Mouse (Mus musculus) R1 (cell line): ENCODE results near the gene Fam161a.
A peak's percentile ranks its signal among the peaks of the same experiment; 100 is the strongest.

Experiments used
- DNase-seq: peaks from one replicate; pipeline ENCODE4 v3.0.0-alpha.2; 2018; ENCODE audit warnings: low read depth, low spot score

Fam161a gene

DNA sequence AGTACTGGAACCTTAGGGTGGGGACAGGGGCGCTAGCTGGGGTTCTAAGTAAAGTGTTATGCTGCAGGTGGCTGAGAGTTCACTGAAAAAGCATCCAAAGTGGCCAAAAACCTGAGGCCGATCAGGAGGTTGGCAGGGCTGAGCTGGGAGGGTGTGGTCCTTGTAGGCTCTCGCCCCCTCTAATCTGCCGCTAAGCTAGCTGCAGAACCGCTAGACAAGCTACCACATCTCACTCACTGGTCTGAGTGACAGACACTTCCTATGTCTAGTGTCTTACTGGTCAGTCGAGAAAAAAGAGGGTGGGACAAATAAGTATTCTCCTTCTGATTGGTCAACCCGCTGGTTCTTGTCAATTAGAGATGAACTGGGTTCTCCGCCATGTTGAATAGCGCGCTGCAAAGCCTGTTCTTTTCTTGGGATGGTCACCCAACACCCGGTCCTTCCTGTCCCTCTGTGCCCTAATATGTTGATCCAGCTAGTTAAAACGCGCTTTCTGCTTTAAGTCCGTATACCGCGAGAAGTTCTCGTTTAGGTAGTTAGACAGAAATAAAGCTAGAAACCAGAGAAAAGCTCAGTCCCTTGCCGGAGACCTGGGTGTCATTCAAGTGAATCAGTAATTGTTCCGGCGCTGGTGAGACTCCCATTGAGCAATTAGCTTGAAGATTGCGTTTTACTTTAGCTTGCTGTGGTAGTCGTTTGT, at the start of gene Fam161a:
TSS of gene Fam161a (plus strand) at position 51 of the 700 bp plus-strand sequence.
- peak; percentile 98 for DNase-seq

DNA sequence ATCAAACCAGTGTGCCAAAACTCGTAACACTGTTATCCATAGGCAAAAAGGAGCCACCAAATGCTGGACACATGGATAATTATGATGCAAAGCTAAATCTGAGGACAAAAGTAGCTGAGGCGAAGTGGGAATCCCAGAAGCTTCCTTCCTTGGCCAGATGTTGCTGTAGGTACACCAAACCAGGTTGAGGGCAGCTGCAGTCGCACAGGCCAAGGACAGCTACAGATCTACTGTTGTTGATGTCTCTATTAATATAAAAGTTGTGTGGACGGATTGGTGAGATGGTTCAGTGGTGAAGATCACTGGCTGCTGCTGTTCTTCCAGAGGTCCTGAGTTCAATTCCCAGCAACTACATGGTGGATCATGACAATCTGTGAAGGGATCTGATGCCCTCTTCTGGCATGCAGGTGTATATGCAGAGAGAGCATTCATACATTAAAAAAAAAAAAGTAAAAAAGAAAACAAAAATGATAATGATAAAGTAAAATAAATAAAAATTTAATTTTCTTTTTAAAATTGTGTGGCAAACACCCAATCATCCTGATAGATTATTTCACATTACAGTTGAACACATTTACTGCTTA, 49.4 kb upstream of the Fam161a start:
- peak; percentile 42 for DNase-seq

DNA sequence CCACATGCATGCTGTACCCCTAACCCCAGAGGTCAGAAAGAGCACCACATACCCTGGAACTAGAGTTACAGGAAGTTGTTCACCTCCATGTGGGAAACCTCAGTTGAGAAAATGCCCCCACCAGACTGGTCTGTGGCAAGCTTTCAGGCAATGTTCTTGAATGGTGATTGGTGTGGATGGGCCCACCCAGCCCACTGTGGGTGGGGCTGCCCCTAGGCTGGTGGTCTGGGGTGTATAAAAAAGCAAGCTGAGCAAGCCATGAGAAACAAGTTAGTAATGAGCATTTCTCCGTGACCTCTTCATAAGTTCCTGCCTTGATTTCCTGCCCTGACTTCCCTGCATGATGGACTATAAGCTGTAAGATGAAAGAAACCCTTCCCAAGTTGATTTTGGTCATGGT, 45.2 kb upstream of the Fam161a start:
- DNase-seq = no peak

DNA sequence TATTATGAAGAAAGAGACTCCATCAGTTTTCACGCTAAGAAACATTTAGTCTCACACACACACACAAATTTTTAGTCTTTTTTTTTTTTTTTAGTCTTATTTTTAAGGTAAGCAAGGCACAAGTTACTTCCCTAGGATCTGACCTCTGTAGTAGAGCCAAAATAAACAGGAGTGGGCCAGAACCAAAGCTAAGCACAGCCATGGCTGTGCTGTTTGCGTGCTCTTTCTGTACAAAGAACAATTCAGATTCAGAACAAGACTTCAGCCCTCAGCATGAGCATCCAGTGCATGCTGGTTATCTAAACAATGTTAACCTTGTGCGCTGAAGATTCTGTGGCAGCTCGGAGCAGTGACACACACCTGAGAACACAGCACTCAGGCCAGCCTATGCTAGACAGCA, 42.9 kb upstream of the Fam161a start:
- no peak for DNase-seq

DNA sequence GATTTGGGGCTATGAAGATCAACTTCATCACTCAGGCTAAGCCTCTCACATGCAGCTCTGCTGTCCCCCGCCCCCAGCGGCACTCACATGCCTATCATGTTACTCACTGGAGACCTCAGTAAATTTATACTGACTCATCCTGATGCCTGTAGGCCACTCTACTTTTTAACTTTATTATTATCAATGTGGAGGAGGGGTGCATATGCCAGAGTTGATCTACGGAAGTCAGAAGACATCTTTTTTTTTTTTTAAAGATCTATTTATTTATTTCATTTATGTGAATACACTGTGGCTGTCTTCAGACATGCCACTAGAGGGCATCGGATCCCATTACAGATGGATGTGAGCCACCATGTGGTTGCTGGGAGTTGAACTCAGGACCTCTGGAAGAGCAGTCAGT, 41.8 kb upstream of the Fam161a start:
- DNase-seq = peak; percentile 67

DNA sequence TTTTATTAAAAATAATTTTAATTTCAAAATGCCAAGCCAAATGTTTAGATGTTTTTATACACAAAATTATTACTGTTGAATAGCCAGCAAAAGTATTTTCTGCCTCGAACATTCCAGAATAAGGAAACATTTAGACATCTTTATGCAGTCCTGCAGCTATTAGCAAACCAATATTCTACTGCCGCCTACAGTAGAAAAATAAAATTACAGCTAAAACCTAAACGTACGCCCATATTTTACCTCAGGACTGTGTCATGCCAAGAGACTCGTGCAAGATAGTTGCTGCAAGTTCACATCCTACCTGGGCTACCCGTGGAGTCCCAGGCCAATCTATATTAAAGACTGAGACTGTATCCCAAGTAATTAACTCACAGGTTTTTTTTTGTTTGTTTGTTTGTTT, 37.8 kb upstream of the Fam161a start:
- peak; percentile 72 for DNase-seq

DNA sequence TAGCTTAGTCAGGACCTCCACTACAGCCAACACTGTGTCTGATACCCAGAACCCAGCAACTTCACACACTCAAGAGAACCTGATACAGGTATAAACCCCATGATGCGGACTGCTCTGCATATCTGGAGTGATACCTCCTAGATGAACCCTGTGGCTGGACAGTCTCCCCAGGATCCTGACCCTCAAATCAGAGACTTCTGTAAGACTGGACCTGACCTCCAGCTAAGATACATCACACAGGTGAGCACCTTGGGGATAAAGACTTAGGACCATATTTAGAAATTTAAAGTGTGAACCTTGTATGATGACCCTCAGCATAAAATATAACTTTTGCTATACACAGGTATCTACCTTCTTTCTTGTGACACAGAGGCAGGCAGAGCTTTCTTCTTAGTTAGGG, 36.8 kb upstream of the Fam161a start:
- no peak for DNase-seq

DNA sequence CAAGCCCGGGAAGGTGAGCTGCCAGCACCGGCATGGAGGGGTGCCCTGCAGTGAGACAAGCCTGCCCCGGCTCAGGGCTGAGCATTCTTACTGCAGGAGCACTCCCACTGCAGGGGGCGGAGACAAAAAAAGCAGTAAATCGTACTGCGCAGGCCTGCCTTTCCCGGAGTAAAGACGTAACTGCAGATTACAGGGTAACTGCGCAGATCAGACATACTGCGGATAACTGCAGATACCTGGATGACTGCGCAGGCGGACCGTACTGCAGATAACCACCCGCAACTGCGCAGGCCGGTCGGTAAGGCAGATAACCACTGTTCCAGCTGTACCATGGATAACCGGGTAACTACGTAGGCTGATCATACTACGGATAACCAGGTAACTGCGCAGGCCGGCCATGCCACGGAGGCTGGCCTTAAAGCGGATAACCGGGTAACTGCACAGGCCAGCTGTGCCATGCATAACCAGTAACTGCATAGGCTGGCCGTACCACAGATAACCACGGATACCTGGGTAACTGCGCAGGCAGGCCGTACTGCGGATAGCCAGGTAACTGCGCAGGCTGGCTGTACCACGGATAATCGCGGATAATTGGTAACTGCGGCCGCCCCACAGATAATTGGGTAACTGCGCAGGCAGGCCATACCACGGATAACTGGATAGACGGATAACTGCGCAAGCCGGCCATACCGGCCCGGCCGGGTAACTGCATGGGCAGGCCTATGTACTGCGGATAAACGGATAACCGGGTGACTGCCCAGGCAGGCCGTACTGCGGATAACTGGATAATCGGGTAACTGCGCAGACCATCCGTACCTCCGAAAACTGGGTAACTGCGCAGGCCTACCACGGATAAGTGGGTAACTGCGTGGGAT, 35.3 kb upstream of the Fam161a start, which contains the start of gene Zrsr1:
TSS of gene Zrsr1 (plus strand) at position 171 of the 875 bp plus-strand sequence.
- DNase-seq = peak; percentile 97

DNA sequence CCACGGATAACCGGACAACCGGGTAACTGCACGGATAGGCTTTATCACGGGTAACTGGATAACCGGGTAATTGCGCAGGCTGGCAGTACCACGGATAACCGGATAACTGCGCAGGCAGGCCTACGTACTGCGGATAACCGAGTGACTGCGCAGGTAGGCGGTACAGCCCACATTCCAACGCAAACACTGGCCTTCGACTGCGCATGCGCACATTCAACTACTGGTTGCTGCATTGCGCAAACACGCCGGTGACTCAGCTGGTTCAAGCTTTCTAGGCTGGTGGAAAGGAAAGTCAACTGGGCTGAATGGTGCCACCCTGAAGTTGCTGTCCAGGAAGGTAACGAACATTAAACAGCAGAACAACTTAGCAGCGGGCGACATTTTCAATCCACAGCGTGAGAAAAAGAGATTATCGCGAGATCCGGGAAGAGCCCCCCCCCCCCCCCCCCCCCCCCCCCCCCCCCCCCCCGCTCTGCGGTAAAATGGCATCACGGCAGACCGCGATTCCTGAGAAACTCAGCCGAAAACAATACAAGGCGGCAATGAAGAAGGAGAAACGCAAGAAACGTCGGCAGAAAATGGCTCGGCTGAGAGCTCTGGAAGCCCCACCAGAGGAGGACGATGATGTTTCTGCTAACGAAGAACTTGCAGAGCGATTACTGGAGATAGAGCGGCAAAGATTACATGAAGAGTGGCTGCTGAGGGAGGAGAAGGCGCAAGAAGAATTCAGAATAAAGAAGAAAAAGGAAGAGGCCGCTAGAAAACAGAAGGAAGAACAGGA, 34.4 kb upstream of the Fam161a start:
- peak; percentile 92 for DNase-seq

DNA sequence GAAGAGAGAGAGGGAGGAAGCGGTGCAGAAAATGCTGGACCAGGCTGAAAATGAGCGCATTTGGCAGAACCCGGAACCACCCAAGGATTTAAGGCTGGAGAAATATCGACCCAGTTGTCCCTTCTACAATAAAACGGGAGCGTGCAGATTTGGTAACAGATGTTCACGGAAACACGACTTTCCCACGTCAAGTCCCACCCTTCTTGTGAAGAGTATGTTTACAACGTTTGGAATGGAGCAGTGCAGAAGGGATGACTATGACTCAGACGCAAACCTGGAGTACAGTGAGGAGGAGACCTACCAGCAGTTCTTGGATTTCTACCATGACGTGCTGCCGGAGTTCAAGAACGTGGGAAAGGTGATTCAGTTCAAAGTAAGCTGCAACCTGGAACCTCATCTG, 33.7 kb upstream of the Fam161a start:
- DNase-seq = peak; percentile 39

DNA sequence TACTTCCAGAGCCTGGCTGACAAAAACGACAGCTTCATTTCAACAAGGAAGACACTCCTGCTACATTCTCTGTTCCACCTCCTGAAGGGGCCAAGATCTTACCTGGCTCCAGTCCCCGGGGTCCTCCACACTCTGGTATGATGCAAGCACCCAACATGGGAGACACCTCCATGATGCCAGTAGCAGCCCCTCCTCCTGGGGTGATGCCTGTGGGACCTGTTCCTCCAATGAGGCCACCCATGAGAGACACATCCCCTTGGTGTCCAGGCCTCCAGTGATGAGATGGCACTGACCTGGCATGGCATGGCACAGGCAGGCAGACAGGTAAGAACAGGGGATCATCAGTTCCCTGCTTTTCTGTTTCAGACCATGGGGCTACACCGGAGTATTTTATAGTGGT, 29.1 kb upstream of the Fam161a start:
- DNase-seq = no peak

DNA sequence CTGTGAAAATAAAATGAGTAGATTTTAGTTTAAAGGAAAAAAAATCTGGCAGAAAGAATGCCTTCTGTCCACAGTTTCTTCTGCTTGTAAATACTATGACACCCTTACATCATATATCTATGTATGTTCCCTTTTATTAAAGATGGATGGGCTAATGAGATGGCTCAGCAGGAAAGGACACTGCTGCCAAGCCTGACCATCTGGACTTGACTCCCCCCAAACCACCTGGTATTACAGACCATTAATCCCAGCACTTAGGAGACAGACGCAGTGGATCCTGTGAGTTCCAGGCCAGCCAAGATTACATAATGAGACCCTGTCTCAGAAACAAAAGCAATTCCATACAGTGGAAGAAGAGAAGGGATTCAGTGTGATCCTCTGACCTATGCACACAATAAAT, 28.6 kb upstream of the Fam161a start:
- no peak for DNase-seq

DNA sequence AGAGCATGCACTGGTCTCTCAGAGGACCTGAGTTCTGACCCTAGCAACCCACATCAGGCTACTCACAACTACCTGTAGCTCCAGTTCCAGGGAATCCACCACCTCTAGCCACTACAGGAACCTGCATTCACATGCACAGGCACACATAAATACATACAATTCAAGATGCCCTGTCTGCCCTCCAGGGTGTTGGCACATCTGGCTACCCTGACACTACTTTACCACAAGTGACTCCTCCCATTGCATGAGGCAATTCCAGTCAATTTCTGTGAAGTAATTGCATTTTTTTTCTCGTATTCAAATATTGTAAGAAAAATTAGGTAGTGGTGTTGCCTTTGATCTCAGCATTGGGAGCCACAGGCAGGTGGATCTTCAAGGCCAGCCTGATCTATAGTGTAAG, 28.1 kb upstream of the Fam161a start:
- DNase-seq = no peak

DNA sequence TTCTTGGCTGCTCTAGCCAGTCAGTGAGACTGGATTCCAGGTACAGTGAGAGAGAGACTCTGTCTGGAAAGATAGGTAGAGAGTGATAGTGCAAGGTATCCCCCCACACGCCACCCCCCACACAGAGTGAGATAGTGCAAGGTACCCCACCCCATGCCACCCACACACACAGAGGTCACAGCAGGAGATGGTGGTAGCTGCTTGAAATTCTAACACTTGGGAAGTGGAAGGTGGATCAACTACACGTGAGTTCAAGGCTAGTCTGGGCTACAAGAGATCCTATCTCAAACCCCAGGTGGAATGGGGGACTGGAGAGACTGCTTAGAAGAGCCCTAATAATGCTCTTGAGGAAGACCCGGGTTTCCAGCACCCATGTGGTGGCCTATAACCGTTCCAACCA, 26.3 kb upstream of the Fam161a start:
- no peak for DNase-seq

DNA sequence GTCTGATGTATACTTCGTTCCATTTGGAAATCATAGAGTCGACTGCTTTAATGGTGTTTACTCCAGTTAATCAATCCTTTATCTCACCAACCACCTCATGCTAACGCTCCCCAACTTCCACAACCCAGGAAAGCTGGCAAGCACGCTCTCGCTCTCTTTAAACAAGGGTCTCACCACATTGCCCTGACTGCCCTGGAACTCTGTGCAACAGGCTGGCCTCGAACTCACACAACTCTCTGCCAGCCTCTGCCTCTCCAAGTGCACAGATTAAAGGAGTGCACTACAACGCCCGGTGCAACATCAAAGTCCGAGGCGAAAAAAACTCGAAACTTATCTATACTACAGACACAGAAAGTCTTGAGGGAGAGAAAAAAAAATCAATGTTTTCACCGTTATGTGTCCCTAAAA, 25.8 kb upstream of the Fam161a start:
- DNase-seq = no peak

DNA sequence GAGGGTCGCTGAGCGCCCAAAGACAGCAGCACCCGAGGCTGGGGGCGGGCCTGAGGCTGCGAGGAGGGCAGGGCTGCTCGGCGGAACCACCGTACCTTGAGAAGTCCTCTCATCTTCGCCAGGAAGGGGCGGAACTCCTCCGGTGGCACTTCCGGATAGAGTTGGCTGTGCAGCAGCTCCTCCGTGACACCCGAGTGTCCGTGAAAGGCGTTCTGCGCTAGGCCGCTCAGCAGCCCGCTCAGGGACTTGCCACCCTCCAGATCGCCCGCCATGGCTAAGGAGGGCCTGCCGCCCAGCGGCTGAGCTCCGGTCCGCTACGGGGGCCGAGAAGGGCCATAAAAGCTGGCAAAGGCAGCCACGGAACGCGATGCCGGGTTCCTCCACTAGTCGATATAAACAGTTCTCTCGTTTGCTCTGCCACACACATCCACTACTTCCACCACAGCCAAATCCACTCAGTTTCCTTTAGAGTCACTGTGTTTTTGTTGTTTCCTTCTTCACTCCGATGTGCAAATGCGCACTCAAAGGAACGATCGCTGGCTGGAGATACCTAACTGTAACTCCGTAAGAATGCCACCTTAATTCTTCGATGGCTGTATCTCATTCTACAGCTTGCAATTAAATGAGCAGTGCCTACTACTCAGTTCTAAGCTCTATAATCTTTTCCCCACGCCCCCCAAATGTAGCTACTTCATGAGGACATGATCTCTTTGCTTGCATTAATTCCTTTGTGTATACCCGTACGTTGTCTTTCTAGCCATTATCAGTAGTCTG, 25.2 kb upstream of the Fam161a start, which contains the start of the genes Gm28048 and Commd1:
TSS of gene Gm28048 (minus strand) at position 107 of the 774 bp plus-strand sequence.
TSS of gene Commd1 (minus strand) at position 399 of the 774 bp plus-strand sequence.
- DNase-seq = peak; percentile 95

DNA sequence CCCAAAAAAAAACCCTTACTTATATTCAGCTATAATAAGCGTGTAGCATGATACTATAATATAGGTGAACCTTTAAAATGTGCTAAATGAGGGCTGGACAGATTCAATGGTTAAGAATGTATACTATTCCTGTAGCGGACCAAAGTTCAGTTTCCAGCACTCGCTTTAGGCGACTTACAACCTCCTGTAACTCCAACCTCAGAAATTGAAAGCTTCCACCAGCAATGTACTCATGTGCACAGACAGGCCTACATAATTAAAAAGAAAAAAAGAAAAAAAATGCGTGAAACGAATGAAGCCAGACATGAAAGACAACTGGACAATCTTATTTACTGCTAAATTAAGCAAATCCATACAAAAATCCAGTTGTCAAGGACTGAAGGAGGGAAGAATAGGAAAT, 24.5 kb upstream of the Fam161a start:
- no peak for DNase-seq

DNA sequence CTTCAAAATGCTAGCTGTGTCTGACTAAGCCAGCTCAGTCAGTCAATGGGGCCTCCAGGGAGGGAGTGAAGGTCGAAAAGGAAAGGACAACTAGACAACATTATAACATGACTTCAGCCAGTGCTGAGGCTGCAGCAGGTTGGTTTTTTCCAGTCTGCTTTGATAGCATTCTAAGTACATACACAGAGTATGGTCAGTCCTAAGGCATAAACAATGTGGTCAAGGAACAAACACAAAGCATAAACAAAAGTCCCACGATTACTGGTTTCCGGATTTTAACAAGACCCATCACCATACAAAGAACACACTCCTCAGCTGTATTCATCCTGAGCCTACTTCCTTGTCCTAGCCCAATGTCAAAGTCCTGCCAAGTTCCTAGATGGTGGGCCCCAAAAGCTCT, 21.8 kb upstream of the Fam161a start:
- no peak for DNase-seq

DNA sequence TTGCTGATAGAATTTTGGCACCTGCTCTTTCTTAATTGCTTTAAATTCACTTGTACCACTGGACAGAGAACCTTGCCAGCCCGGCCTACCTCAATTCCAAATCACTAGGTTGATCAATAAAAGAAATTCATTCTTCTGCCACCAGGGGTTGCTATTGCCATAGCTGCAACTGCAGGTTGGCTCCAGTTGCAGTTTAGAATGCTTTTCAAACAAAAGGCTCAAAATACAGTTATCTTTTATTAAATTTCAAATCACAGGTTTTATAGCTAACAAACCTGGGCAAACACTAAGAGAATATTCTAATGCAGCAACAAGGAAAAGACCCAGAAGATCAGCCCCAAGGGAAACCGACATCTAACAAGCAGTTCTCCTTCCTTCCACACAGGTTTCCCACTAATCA, 20.0 kb upstream of the Fam161a start:
- peak; percentile 76 for DNase-seq

DNA sequence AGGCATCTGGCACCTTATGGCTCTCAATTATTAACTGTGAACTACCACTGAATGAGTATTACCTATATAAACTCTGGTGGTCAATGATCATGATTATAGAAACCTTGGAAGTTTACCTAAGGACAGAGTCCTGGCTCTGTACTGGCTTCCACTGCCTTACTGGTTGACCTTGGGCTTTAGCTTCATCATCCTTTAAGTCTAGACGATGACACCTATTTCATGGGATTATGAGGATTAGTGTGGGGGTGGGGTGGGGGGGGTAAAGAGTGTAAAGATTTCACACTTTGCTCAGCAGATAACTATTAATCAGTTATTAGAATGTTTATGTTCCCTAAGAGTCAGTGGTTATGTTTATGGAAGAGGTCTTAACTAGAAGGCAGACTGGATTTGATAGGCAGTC, 17.5 kb upstream of the Fam161a start:
- DNase-seq = no peak
